Mouse (Mus musculus) ES-E14 (cell line): ENCODE results near the gene Top3a. TPM values are rescaled to one million over a fixed set of nuclear protein-coding genes. Genes with fewer than 3 reads are reported as not detected.

ENCODE experiments used
- DNase-seq: peaks from one replicate; pipeline ENCODE4 v3.0.0-alpha.2; 2013; ENCODE audit warnings: low read depth, low spot score
- H3K27ac ChIP-seq: 2 replicates; pipeline ENCODE4 v1.5.1; 2012; ENCODE audit warnings: low read depth, mild to moderate bottlenecking, low read length, moderate library complexity, mixed read lengths; ENCODE audit not compliant: poor library complexity, insufficient read depth, severe bottlenecking
- H3K36me3 ChIP-seq: 2 replicates; pipeline ENCODE4 v1.6.1; 2012; ENCODE audit warnings: mild to moderate bottlenecking, low read length, moderate library complexity, mixed read lengths; ENCODE audit not compliant: control insufficient read depth, poor library complexity, insufficient read depth, severe bottlenecking
- H3K4me1 ChIP-seq, 2 experiments: fragments of 150-350 bp in 1 of 2; sonication (generic) in 1 of 2; 2 replicates each; pipeline ENCODE4 v1.6.1; 2012; ENCODE audit warnings: low read length in 2 of 2, mild to moderate bottlenecking in 1 of 2, mixed read lengths in 1 of 2; ENCODE audit not compliant: control insufficient read depth in 2 of 2, insufficient read depth in 2 of 2, poor library complexity in 1 of 2
- H3K4me3 ChIP-seq, 2 experiments: fragments of 150-350 bp in 1 of 2; sonication (generic) in 1 of 2; 2 replicates each; pipeline ENCODE4 v1.5.1; 2012; ENCODE audit warnings: low read length in 2 of 2, low read depth in 1 of 2, mild to moderate bottlenecking in 1 of 2, mixed read lengths in 1 of 2; ENCODE audit not compliant: insufficient read depth in 1 of 2, poor library complexity in 1 of 2, severe bottlenecking in 1 of 2
- H3K9ac ChIP-seq: 2 replicates; pipeline ENCODE4 v1.6.1; 2012; ENCODE audit warnings: low read depth, mild to moderate bottlenecking, low read length, mixed read lengths; ENCODE audit not compliant: poor library complexity, insufficient read depth, severe bottlenecking
- H3K9me3 ChIP-seq: fragments of 150-350 bp; sonication (generic); 2 replicates; pipeline ENCODE4 v1.6.1; 2012; ENCODE audit warnings: low read depth, mild to moderate bottlenecking, low read length; ENCODE audit not compliant: control insufficient read depth, insufficient read depth
- CHD2 ChIP-seq: IDR thresholded peaks from 2 replicates; pipeline ENCODE4 v1.6.1; 2014; ENCODE audit warnings: mild to moderate bottlenecking, low read depth, low read length, inconsistent platforms
- HCFC1 ChIP-seq: IDR thresholded peaks from 2 replicates; pipeline ENCODE4 v1.6.1; 2012; ENCODE audit warnings: low read length, inconsistent platforms, borderline replicate concordance; ENCODE audit not compliant: insufficient read depth
- MAFK ChIP-seq: IDR thresholded peaks from 2 replicates; pipeline ENCODE4 v1.6.1; 2014; ENCODE audit warnings: mild to moderate bottlenecking, low read depth, low read length, inconsistent platforms; ENCODE audit not compliant: insufficient read depth
- ZC3H11A ChIP-seq: IDR thresholded peaks from 2 replicates; pipeline ENCODE4 v1.6.1; 2012; ENCODE audit warnings: low read depth, mild to moderate bottlenecking, inconsistent platforms, low read length, borderline replicate concordance
- ZNF384 ChIP-seq: IDR thresholded peaks from 2 replicates; pipeline ENCODE4 v1.6.1; 2012; ENCODE audit warnings: low read depth, low read length, inconsistent platforms
- in situ Hi-C, 2 experiments: fragments of 600-800 bp; cut with MboI; formaldehyde crosslinking; loops; one replicate each; pipeline ENCODE4 v1.15.1; 2025; ENCODE audit warnings: low sequenced_read_pairs in 2 of 2, inconsistent platforms in 1 of 2; ENCODE audit not compliant: unreplicated experiment in 2 of 2
- total RNA-seq: library from RNA; depleted of rRNA; stranded (reverse); fragments of 300-350 nt; gene quantifications from 2 replicates; pipeline ENCODE4 v1.2.3, GENCODE M21; 2012

Gene Top3a
- total RNA-seq, 1 experiment, result 20.0 TPM

GRCm38 (mm10) chr11:60703131-60703530 lies 74.0 kb downstream of the Top3a start:
- in situ Hi-C loops, result no loop called here
- Histone ChIP-seq H3K9ac (no peak overlapping the region), H3K4me1 (peaks cover 10 to 11% of the 10 kb centered on the region in 2 experiments; a peak in 3 of 4 replicates), H3K9me3 (no peaks in the 10 kb centered on the region), H3K4me3 (no peak overlapping the region), H3K36me3 (peaks cover 35% of the 10 kb centered on the region), H3K27ac (no peak overlapping the region)
- no peak for TF ChIP-seq HCFC1
- TF ChIP-seq ZC3H11A, result no peak
- TF ChIP-seq ZNF384, result no peak
- DNase-seq, result peak; percentile 56

DNA sequence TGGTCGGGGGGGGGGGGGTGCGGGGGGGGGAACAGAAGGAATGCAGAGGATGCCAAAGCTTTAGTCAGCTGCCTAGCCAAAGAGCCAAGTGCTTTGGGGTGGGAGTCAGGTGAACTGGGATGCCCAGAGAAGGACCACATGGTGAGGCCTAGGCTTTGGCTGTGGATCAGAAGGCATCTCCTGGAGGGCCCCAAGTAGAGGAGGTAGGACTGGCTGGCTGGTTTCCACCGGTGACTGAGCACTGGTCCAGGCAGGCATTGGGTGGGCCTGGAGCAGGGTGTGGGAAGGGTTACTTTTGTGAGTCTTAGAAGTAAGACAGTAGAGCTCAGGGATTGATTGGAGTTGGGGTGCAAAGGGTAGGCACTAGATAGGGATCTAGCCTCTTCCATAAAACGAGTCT lies 75.6 kb downstream of the Top3a start:
- Histone ChIP-seq H3K4me1 (peaks cover 8 to 11% of the 10 kb centered on the region in 2 experiments; a peak in 3 of 4 replicates), H3K9ac (no peak overlapping the region), H3K27ac (no peak overlapping the region), H3K9me3 (no peaks in the 10 kb centered on the region), H3K4me3 (no peak overlapping the region), H3K36me3 (peaks cover 21% of the 10 kb centered on the region)
- no peak for TF ChIP-seq ZC3H11A
- no peak for TF ChIP-seq HCFC1
- TF ChIP-seq ZNF384, result no peak
- no peak for TF ChIP-seq MAFK
- no peak for TF ChIP-seq CHD2
- in situ Hi-C loops, result no loop called here
- DNase-seq, result no peak

GRCm38 (mm10) chr11:60700320-60701185 lies 76.6 kb downstream of the Top3a start:
- no peak for TF ChIP-seq ZC3H11A
- peak overlapping the region; percentile 84 for H3K9ac ChIP-seq
- no peak for DNase-seq
- peak overlapping the region; percentile 79 to 97 for H3K4me3 ChIP-seq
- H3K9me3 ChIP-seq, result no peaks in the 10 kb centered on the region
- no peak overlapping the region for H3K27ac ChIP-seq
- peaks cover 8 to 11% of the 10 kb centered on the region in 2 experiments; a peak in 3 of 4 replicates for H3K4me1 ChIP-seq
- in situ Hi-C loops, result no loop called here
- peaks cover 12% of the 10 kb centered on the region for H3K36me3 ChIP-seq

DNA sequence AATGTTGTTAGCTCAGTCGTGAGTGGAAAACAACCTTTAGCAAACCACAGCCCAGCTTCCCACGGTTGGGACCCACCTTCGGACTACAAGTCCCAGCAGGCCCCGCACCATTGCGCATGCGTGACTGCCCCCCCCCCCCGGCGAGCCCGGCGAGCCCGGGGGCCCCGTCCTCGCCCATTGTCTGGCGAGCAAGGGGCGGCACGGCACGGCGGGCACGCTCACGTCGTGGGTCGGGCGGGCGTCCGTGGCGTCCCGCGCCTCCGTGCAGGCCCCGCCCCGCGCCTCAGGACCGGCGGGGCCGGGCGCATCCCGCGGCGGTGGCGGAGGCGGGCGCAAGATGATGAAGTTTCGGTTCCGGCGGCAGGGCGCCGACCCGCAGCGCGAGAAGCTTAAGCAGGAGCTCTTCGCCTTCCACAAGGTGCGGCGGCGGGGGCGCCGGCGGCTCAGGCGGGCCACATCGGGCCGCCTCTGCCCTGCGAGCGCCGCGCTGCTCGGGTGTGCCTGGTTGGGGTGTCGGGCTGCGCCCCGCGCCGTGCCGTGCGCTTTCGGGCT lies 77.6 kb downstream of the Top3a start, which contains the start of gene Llgl1:
Gene Llgl1 (plus strand): TSS at position 200 of the 552 bp plus-strand sequence.
- H3K9ac ChIP-seq, result peak within 1 kb of the TSS; percentile 84
- peak; percentile 97 for TF ChIP-seq HCFC1
- TF ChIP-seq MAFK, result no peak
- peak; percentile 31; the same call in 1 of the 2 replicates for TF ChIP-seq ZC3H11A

More for the DNA sequence above, 77.6 kb downstream of the Top3a start, which contains the start of gene Llgl1:
- DNase-seq, result peak; percentile 79
- Histone ChIP-seq H3K4me1 (peaks cover 8 to 11% of the 10 kb centered on the region in 2 experiments; a peak in 3 of 4 replicates), H3K36me3 (peaks cover 5% of the 10 kb centered on the region; the same call in 1 of the 2 replicates), H3K9me3 (no peaks in the 10 kb centered on the region), H3K4me3 (peak within 1 kb of the TSS; percentile 79 to 97), H3K27ac (peak within 1 kb of the TSS; percentile 82)
- in situ Hi-C loops, result no loop called here
